Mouse (Mus musculus) myocyte (in vitro differentiated cells): ENCODE data around the gene Arhgap8. TPM values are rescaled to one million over a fixed set of nuclear protein-coding genes. Genes with fewer than 3 reads are reported as not detected.

ENCODE experiments used
- H3K27me3 ChIP-seq: one replicate; pipeline ENCODE4 v1.6.1; 2011; ENCODE audit not compliant: control insufficient read depth, insufficient read depth, insufficient read length
- H3K36me3 ChIP-seq: one replicate; pipeline ENCODE4 v1.6.1; 2011; ENCODE audit not compliant: control insufficient read depth, insufficient read depth
- H3K4me2 ChIP-seq: one replicate; pipeline ENCODE4 v1.6.1; 2011; ENCODE audit warnings: low read depth, control low read depth
- H3K4me3 ChIP-seq: one replicate; pipeline ENCODE4 v1.5.1; 2011; ENCODE audit warnings: mild to moderate bottlenecking, control low read depth, moderate library complexity
- H3K79me2 ChIP-seq: one replicate; pipeline ENCODE4 v1.6.1; 2011; ENCODE audit not compliant: control insufficient read depth, insufficient read depth
- H3ac ChIP-seq: one replicate; pipeline ENCODE4 v1.6.1; 2011; ENCODE audit not compliant: control insufficient read depth, insufficient read length
- CEBPB ChIP-seq: IDR thresholded peaks from 2 replicates; pipeline ENCODE4 v1.6.1; 2011; ENCODE audit warnings: mild to moderate bottlenecking, moderate library complexity; ENCODE audit not compliant: poor library complexity, insufficient read depth, severe bottlenecking
- E2F4 ChIP-seq: IDR thresholded peaks from one replicate; pipeline ENCODE4 v1.6.1; 2011; ENCODE audit warnings: mild to moderate bottlenecking, control low read depth, moderate library complexity; ENCODE audit not compliant: insufficient read depth
- MAX ChIP-seq: IDR thresholded peaks from one replicate; pipeline ENCODE4 v1.6.1; 2011; ENCODE audit warnings: low read depth, mild to moderate bottlenecking, control low read depth
- MYOD1 ChIP-seq, 3 experiments: IDR thresholded peaks; one replicate each; pipeline ENCODE4 v1.6.1; 2011; ENCODE audit warnings: control low read depth in 2 of 3, low read depth in 2 of 3, mild to moderate bottlenecking in 2 of 3, moderate library complexity in 1 of 3; ENCODE audit not compliant: insufficient read length in 2 of 3, control insufficient read depth in 1 of 3
- MYOG ChIP-seq, 3 experiments: IDR thresholded peaks; one replicate each; pipeline ENCODE4 v1.6.1; 2011; ENCODE audit warnings: control low read depth in 2 of 3, low read depth in 2 of 3, mild to moderate bottlenecking in 2 of 3; ENCODE audit not compliant: insufficient read length in 2 of 3, control insufficient read depth in 1 of 3, insufficient read depth in 1 of 3
- POLR2A ChIP-seq: IDR thresholded peaks from one replicate; pipeline ENCODE4 v1.6.1; 2011; ENCODE audit warnings: low read depth, mild to moderate bottlenecking, control low read depth, moderate library complexity; ENCODE audit not compliant: insufficient read length
- POLR2AphosphoS2 ChIP-seq: IDR thresholded peaks from one replicate; pipeline ENCODE4 v1.6.1; 2011; ENCODE audit warnings: low read depth, control low read depth; ENCODE audit not compliant: insufficient read length
- REST ChIP-seq: IDR thresholded peaks from one replicate; pipeline ENCODE4 v1.6.1; 2011; ENCODE audit warnings: mild to moderate bottlenecking, control low read depth, moderate library complexity; ENCODE audit not compliant: insufficient read depth, insufficient read length
- SRF ChIP-seq: IDR thresholded peaks from one replicate; pipeline ENCODE4 v1.6.1; 2011; ENCODE audit warnings: low read depth; ENCODE audit not compliant: control insufficient read depth, insufficient read length
- TCF12 ChIP-seq: IDR thresholded peaks from one replicate; pipeline ENCODE4 v1.6.1; 2011; ENCODE audit warnings: mild to moderate bottlenecking, control low read depth; ENCODE audit not compliant: poor library complexity, insufficient read depth, severe bottlenecking
- TCF3 ChIP-seq: IDR thresholded peaks from one replicate; pipeline ENCODE4 v1.6.1; 2011; ENCODE audit warnings: low read depth, control low read depth; ENCODE audit not compliant: insufficient read length
- USF1 ChIP-seq: IDR thresholded peaks from one replicate; pipeline ENCODE4 v1.6.1; 2011; ENCODE audit warnings: low read depth, mild to moderate bottlenecking, control low read depth, moderate library complexity
- polyA plus RNA-seq: library from polyadenylated mRNA; unstranded; fragments of >200 nt; fragmentation: generic; extraction: Trizol; gene quantifications from one replicate; pipeline ENCODE4 v1.2.1, GENCODE M21; 2012; ENCODE audit warnings: missing spikeins

Arhgap8 gene
- polyA plus RNA-seq, 1 experiment: not detected

DNA sequence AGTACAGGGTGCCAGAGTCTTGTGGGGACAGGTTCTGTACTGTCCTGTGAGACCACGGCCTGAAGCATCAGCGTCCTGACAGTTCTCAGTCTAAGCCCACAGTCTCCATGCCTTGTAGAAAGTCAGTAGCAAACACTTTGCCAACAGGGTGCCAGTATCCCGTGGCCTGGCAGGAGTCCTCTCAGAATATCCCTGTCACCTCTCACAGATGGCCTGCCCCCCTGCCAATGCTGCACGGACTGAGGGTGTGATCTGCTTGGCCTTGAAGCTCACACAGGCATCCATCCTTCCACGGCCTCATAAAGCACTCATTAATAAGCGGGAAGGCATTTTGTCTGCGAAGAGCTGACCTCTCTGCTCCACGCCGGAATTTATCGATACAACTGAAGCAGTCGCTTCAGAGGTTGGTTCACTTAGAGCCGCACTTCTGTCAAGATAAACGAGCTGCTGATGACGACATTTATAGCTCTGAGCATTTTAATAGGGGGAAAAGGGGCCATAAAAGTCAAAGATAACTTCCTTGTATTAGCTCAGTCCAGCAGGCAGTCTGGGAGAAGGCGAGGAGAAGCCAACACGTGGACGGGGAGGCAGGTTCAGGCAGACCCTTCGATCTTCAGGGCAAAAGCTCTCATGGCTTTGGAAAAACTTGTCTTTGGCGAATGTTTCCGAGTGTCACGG lies 89.6 kb downstream of the Arhgap8 start:
- H3ac ChIP-seq: no peak overlapping the region
- H3K36me3 ChIP-seq: no peaks in the 10 kb centered on the region
- H3K27me3 ChIP-seq: peaks cover 32% of the 10 kb centered on the region
- H3K79me2 ChIP-seq: no peaks in the 10 kb centered on the region
- H3K4me2 ChIP-seq: no peak overlapping the region
- no peak overlapping the region for H3K4me3 ChIP-seq
- TF ChIP-seq POLR2A: no peak
- no peak for TF ChIP-seq SRF
- TF ChIP-seq TCF12: no peak
- no peak for TF ChIP-seq USF1
- no peak for TF ChIP-seq MYOG (IDR thresholded peaks at IDR 0.05; ENCODE audit: control insufficient read depth in 1 of 3, insufficient read depth in 1 of 3, insufficient read length in 2 of 3, low read depth in 2 of 3)
- TF ChIP-seq MAX: no peak
- no peak for TF ChIP-seq E2F4
- no peak for TF ChIP-seq TCF3
- TF ChIP-seq REST: no peak

DNA sequence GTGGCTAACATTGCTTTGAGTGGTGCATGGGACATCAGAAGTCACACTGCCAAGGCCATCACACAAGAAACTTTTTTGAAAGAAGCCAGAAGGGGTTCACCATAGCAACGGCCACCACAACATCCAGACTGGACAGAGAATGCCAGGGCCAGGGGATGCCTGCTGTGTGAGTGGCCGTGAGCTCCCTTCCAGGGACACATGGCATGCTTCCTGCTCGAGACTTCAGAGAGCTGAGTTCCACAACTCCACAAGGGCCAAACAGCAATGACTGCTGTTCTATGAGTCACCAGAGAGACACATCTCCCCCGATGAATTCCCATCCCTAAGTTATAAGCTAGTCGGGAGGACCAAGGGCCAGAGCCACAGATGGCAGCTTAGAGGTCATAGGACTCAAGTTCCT lies 91.3 kb downstream of the Arhgap8 start:
- Histone ChIP-seq H3ac (no peak overlapping the region), H3K36me3 (no peaks in the 10 kb centered on the region), H3K79me2 (no peaks in the 10 kb centered on the region), H3K4me2 (no peak overlapping the region), H3K4me3 (no peak overlapping the region), H3K27me3 (peaks cover 32% of the 10 kb centered on the region)
- TF ChIP-seq POLR2AphosphoS2 (no peak), POLR2A (no peak), MYOD1 (IDR thresholded peaks at IDR 0.05; ENCODE audit: control insufficient read depth in 1 of 3, insufficient read length in 2 of 3, low read depth in 2 of 3) (no peak), E2F4 (no peak), CEBPB (no peak), REST (no peak), TCF3 (no peak), TCF12 (no peak), USF1 (no peak), SRF (no peak), MYOG (IDR thresholded peaks at IDR 0.05; ENCODE audit: control insufficient read depth in 1 of 3, insufficient read depth in 1 of 3, insufficient read length in 2 of 3, low read depth in 2 of 3) (no peak), MAX (no peak)

DNA sequence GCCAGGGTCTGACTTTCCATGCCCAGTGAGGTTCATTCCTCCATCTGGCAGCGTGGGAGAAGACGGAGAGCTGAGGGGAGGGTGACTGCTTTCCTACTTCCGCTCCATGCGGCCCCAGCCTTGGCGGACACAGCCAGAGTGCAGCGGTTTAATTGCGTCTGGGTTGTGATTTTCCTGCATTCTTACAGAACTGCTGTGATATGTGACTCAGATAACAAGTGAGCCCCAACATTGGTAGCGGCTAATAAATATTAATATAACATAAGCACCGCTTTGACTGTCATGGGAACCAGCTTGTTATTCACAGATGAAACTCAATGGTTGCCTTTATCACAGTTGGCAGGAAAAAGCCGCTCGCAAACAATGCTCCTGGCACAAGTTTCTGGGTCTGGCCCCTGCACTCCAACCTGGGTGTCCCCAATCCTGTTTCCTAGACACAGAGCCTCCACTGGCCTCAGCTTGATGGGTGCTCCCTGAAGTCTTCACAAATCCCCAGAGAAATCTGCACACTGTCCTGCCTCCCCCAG lies 93.0 kb downstream of the Arhgap8 start:
- H3K27me3 ChIP-seq: peaks cover 32% of the 10 kb centered on the region
- H3K4me2 ChIP-seq: no peak overlapping the region
- no peak overlapping the region for H3K4me3 ChIP-seq
- H3K36me3 ChIP-seq: no peaks in the 10 kb centered on the region
- TF ChIP-seq CEBPB (no peak), REST (no peak), MYOG (IDR thresholded peaks at IDR 0.05; ENCODE audit: control insufficient read depth in 1 of 3, insufficient read depth in 1 of 3, insufficient read length in 2 of 3, low read depth in 2 of 3) (no peak), TCF12 (no peak), POLR2AphosphoS2 (no peak), MAX (no peak), MYOD1 (IDR thresholded peaks at IDR 0.05; ENCODE audit: control insufficient read depth in 1 of 3, insufficient read length in 2 of 3, low read depth in 2 of 3) (no peak), USF1 (no peak), POLR2A (no peak), SRF (no peak), TCF3 (no peak)
- H3K79me2 ChIP-seq: no peaks in the 10 kb centered on the region
- H3ac ChIP-seq: no peak overlapping the region

DNA sequence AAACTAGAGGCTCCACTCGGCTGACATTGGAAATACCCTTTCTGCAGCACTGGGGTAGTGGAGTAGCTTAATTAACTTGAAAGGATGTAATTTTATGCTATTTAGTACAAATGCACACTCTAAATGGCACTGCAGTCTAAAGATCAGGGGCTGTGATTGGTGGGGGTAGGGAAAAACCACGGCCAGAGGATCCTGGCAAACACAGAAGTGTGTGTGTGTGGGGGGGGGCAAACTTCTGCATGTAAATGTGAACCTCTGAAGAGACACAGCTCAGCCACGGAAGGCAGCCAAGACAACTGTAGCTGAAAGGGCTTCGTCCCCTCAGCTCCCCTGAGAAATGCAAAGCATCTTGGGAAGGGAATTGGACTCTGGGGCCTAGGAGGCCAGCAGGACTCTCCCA lies 95.3 kb downstream of the Arhgap8 start:
- Histone ChIP-seq H3K4me2 (no peak overlapping the region), H3K36me3 (no peaks in the 10 kb centered on the region), H3K79me2 (no peaks in the 10 kb centered on the region), H3ac (no peak overlapping the region), H3K27me3 (peaks cover 29% of the 10 kb centered on the region), H3K4me3 (no peak overlapping the region)
- no peak for TF ChIP-seq USF1
- no peak for TF ChIP-seq MYOD1 (IDR thresholded peaks at IDR 0.05; ENCODE audit: control insufficient read depth in 1 of 3, insufficient read length in 2 of 3, low read depth in 2 of 3)
- TF ChIP-seq TCF12: no peak
- no peak for TF ChIP-seq CEBPB
- no peak for TF ChIP-seq TCF3
- TF ChIP-seq REST: no peak
- TF ChIP-seq MYOG (IDR thresholded peaks at IDR 0.05; ENCODE audit: control insufficient read depth in 1 of 3, insufficient read depth in 1 of 3, insufficient read length in 2 of 3, low read depth in 2 of 3): no peak
- no peak for TF ChIP-seq POLR2AphosphoS2
- TF ChIP-seq SRF: no peak
- TF ChIP-seq POLR2A: no peak
- TF ChIP-seq MAX: no peak
- TF ChIP-seq E2F4: no peak
